Mouse (Mus musculus) C2C12 (cell line): ENCODE measurements at regions not wholly inside any gene's neighbourhood (a gene's known extent, or its start where the extent isn't known, plus 50 kb on each side); places are given as distances from the start of the nearest gene placed in this dataset.

ENCODE experiments used
- CEBPB ChIP-seq: IDR thresholded peaks from one replicate; pipeline ENCODE4 v1.6.1; 2011; ENCODE audit warnings: low read depth, mild to moderate bottlenecking, control low read depth, moderate library complexity
- CTCF ChIP-seq: IDR thresholded peaks from one replicate; pipeline ENCODE4 v1.5.1; 2011; ENCODE audit not compliant: control insufficient read depth, insufficient read depth, insufficient read length
- MAX ChIP-seq: IDR thresholded peaks from one replicate; pipeline ENCODE4 v1.6.1; 2011; ENCODE audit warnings: mild to moderate bottlenecking, control low read depth
- MYOD1 ChIP-seq: IDR thresholded peaks from one replicate; pipeline ENCODE4 v1.6.1; 2011; ENCODE audit warnings: low read depth; ENCODE audit not compliant: control insufficient read depth, insufficient read length
- MYOG ChIP-seq: IDR thresholded peaks from one replicate; pipeline ENCODE4 v1.6.1; 2011; ENCODE audit not compliant: control insufficient read depth, insufficient read length; ENCODE audit errors: extremely low read depth
- USF1 ChIP-seq: IDR thresholded peaks from one replicate; pipeline ENCODE4 v1.6.1; 2011; ENCODE audit warnings: low read depth, mild to moderate bottlenecking, control low read depth, moderate library complexity

GRCm38 (mm10) chr5:101120509-101121201 is 275.1 kb downstream of the Gpat3 start:
- no peak for TF ChIP-seq CTCF
- no peak for TF ChIP-seq USF1
- peak; percentile 37 for TF ChIP-seq CEBPB
- TF ChIP-seq MYOD1: no peak
- TF ChIP-seq MAX: no peak
- no peak for TF ChIP-seq MYOG
